Mouse (Mus musculus) liver, embryonic 15.5 days (tissue): ENCODE measurements around the gene Sel1l. TPM values are rescaled to one million over a fixed set of nuclear protein-coding genes. Genes with fewer than 3 reads are reported as not detected.
A peak's percentile ranks its signal among the peaks of the same experiment; 100 is the strongest.
"Not testable (repeated sequence)": the region's sequence is repeated elsewhere in the genome, so short reads cannot be mapped to it uniquely, and the experiment has no call there.

Experiments used
- ATAC-seq: fragments of 200-750 bp; cut with Nextera tagmentation; 2 replicates; pipeline ENCODE4 v1.8.0; 2017; ENCODE audit warnings: moderate number of reproducible peaks, mild to moderate bottlenecking, moderate library complexity; ENCODE audit not compliant: insufficient read depth
- H3K27ac ChIP-seq: fragments of 300-500 bp; sonication (generic); replicated peaks from 2 replicates; pipeline ENCODE4 v1.5.1; 2015; ENCODE audit warnings: mild to moderate bottlenecking, inconsistent platforms
- H3K27me3 ChIP-seq: fragments of 300-500 bp; sonication (generic); 2 replicates; pipeline ENCODE4 v1.6.1; 2015; ENCODE audit warnings: mild to moderate bottlenecking, inconsistent platforms
- H3K36me3 ChIP-seq: fragments of 300-500 bp; sonication (generic); replicated peaks from 2 replicates; pipeline ENCODE4 v1.6.1; 2015; ENCODE audit warnings: moderate library complexity, mild to moderate bottlenecking, inconsistent platforms
- H3K4me1 ChIP-seq: fragments of 300-500 bp; sonication (generic); replicated peaks from 2 replicates; pipeline ENCODE4 v1.6.1; 2015; ENCODE audit warnings: inconsistent platforms
- H3K4me2 ChIP-seq: fragments of 300-500 bp; sonication (generic); 2 replicates; pipeline ENCODE4 v1.6.1; 2015; ENCODE audit warnings: moderate library complexity, mild to moderate bottlenecking, inconsistent platforms
- H3K4me3 ChIP-seq: fragments of 300-500 bp; sonication (generic); replicated peaks from 2 replicates; pipeline ENCODE4 v1.5.1; 2015; ENCODE audit warnings: mild to moderate bottlenecking, inconsistent platforms
- H3K9ac ChIP-seq: fragments of 300-500 bp; sonication (generic); 2 replicates; pipeline ENCODE4 v1.6.1; 2015; ENCODE audit warnings: moderate library complexity, mild to moderate bottlenecking, inconsistent platforms
- H3K9me3 ChIP-seq: fragments of 300-500 bp; sonication (generic); replicated peaks from 2 replicates; pipeline ENCODE4 v1.6.1; 2016; ENCODE audit warnings: inconsistent platforms
- WGBS: fragments of 180-500 bp; shearing (Covaris S2); methylation state at CpG from one replicate; pipeline ENCODE4 v1.1.7; 2015; ENCODE audit warnings: mixed read lengths; ENCODE audit not compliant: insufficient replicate concordance; 5-methylcytosine and 5-hydroxymethylcytosine counted together
- polyA plus RNA-seq: library from polyadenylated mRNA; unstranded; fragments of >200 nt; fragmentation: Nextera tagmentation; extraction: Ambion mirVana; gene quantifications from 2 replicates; pipeline ENCODE4 v1.2.1, GENCODE M21; 2015

The Sel1l gene
- polyA plus RNA-seq, 1 experiment from 2014 or later: 37.6 TPM

GRCm38 (mm10) chr12:91799379-91799773 lies 49.6 kb downstream of the Sel1l start:
- no peaks in the 10 kb centered on the region for H3K27me3 ChIP-seq
- no peak overlapping the region for H3K4me3 ChIP-seq
- H3K4me2 ChIP-seq: no peak overlapping the region
- H3K36me3 ChIP-seq: no peaks in the 10 kb centered on the region
- no peak overlapping the region for H3K27ac ChIP-seq
- H3K9ac ChIP-seq: no peak overlapping the region
- ATAC-seq: no peak
- H3K4me1 ChIP-seq: peaks cover 7% of the 10 kb centered on the region; the same call in 1 of the 2 replicates
- WGBS: 10% methylated on average over 6 of the region's 6 CpGs
- no peaks in the 10 kb centered on the region for H3K9me3 ChIP-seq

GRCm38 (mm10) chr12:91798720-91799378 lies 50.1 kb downstream of the Sel1l start:
- 53% methylated on average over 6 of the region's 6 CpGs for WGBS
- Histone ChIP-seq H3K9ac (no peak overlapping the region), H3K27ac (no peak overlapping the region)

GRCm38 (mm10) chr12:91796774-91797173 lies 52.2 kb downstream of the Sel1l start:
- Histone ChIP-seq H3K27me3 (no peaks in the 10 kb centered on the region), H3K4me2 (no peak overlapping the region), H3K9ac (no peak overlapping the region), H3K4me3 (no peak overlapping the region), H3K4me1 (peaks cover 7% of the 10 kb centered on the region; the same call in 1 of the 2 replicates), H3K36me3 (no peaks in the 10 kb centered on the region), H3K9me3 (no peaks in the 10 kb centered on the region), H3K27ac (no peak overlapping the region)
- WGBS: 54% methylated on average over 4 of the region's 4 CpGs
- ATAC-seq: no peak

More at GRCm38 (mm10) chr12:91798720-91799378, 50.1 kb downstream of the Sel1l start:
- no peak overlapping the region for H3K4me3 ChIP-seq
- H3K36me3 ChIP-seq: no peaks in the 10 kb centered on the region
- ATAC-seq: no peak
- peaks cover 7% of the 10 kb centered on the region; the same call in 1 of the 2 replicates for H3K4me1 ChIP-seq
- no peaks in the 10 kb centered on the region for H3K9me3 ChIP-seq
- H3K27me3 ChIP-seq: no peaks in the 10 kb centered on the region
- H3K4me2 ChIP-seq: no peak overlapping the region; the same call in 1 of the 2 replicates

GRCm38 (mm10) chr12:91793266-91793665 lies 55.7 kb downstream of the Sel1l start:
- Histone ChIP-seq H3K9me3 (no peaks in the 10 kb centered on the region), H3K4me2 (no peak overlapping the region), H3K4me1 (no peaks in the 10 kb centered on the region), H3K27ac (no peak overlapping the region), H3K27me3 (no peaks in the 10 kb centered on the region), H3K4me3 (no peak overlapping the region), H3K9ac (no peak overlapping the region), H3K36me3 (no peaks in the 10 kb centered on the region)
- 64% methylated on average over 8 of the region's 8 CpGs for WGBS
- no peak for ATAC-seq

GRCm38 (mm10) chr12:91791822-91792221 lies 57.1 kb downstream of the Sel1l start:
- WGBS: 31% methylated on average over 4 of the region's 4 CpGs
- ATAC-seq: no peak
- Histone ChIP-seq H3K4me2 (no peak overlapping the region), H3K4me1 (no peaks in the 10 kb centered on the region), H3K9ac (no peak overlapping the region), H3K36me3 (no peaks in the 10 kb centered on the region), H3K27me3 (no peaks in the 10 kb centered on the region), H3K27ac (no peak overlapping the region), H3K9me3 (no peaks in the 10 kb centered on the region), H3K4me3 (no peak overlapping the region)

- Histone ChIP-seq H3K9ac (no peak overlapping the region), H3K9me3 (no peaks in the 10 kb centered on the region), H3K36me3 (no peaks in the 10 kb centered on the region), H3K27me3 (no peaks in the 10 kb centered on the region), H3K4me2 (no peak overlapping the region), H3K4me1 (no peaks in the 10 kb centered on the region), H3K27ac (no peak overlapping the region), H3K4me3 (no peak overlapping the region)
- peak; percentile 49; the same call in 1 of the 2 replicates for ATAC-seq
- 46% methylated on average over 6 of the region's 6 CpGs for WGBS
Measured at GRCm38 (mm10) chr12:91789801-91790200, 59.2 kb downstream of the Sel1l start.

- H3K27ac ChIP-seq, H3K36me3 ChIP-seq, H3K9me3 ChIP-seq, ATAC-seq, H3K27me3 ChIP-seq, H3K9ac ChIP-seq, H3K4me3 ChIP-seq, H3K4me2 ChIP-seq, H3K4me1 ChIP-seq: not testable (repeated sequence)
- WGBS: 45% methylated on average over 3 of the region's 3 CpGs
Measured at GRCm38 (mm10) chr12:91788446-91788845, 60.5 kb downstream of the Sel1l start.

GRCm38 (mm10) chr12:91787959-91788437 lies 61.0 kb downstream of the Sel1l start, which contains the start of gene Ston2:
Gene Ston2 (minus strand): TSS chr12:91788387.
- no peaks in the 10 kb centered on the region for H3K4me1 ChIP-seq
- H3K27me3 ChIP-seq: no peaks in the 10 kb centered on the region
- H3K9ac ChIP-seq: no peak within 1 kb of the TSS
- H3K9me3 ChIP-seq: no peaks in the 10 kb centered on the region
- WGBS: 67% methylated on average over 9 of the region's 9 CpGs
- no peak within 1 kb of the TSS for H3K4me3 ChIP-seq
- no peak within 1 kb of the TSS for H3K4me2 ChIP-seq
- H3K27ac ChIP-seq: no peak within 1 kb of the TSS
- no peak for ATAC-seq
- no peaks in the 10 kb centered on the region for H3K36me3 ChIP-seq

GRCm38 (mm10) chr12:91786355-91786754 lies 62.6 kb downstream of the Sel1l start:
- Histone ChIP-seq H3K4me1 (no peaks in the 10 kb centered on the region), H3K9ac (no peak overlapping the region), H3K9me3 (no peaks in the 10 kb centered on the region), H3K4me2 (no peak overlapping the region), H3K27ac (no peak overlapping the region), H3K27me3 (no peaks in the 10 kb centered on the region), H3K4me3 (no peak overlapping the region), H3K36me3 (no peaks in the 10 kb centered on the region)
- 51% methylated on average over 10 of the region's 10 CpGs for WGBS
- ATAC-seq: no peak

- no peaks in the 10 kb centered on the region for H3K36me3 ChIP-seq
- H3K9me3 ChIP-seq: no peaks in the 10 kb centered on the region
- ATAC-seq: no peak
Measured at GRCm38 (mm10) chr12:91781432-91781831, 67.5 kb downstream of the Sel1l start.

GRCm38 (mm10) chr12:91780531-91780930 lies 68.4 kb downstream of the Sel1l start:
- no peak for ATAC-seq
- Histone ChIP-seq H3K4me1 (peaks cover 32% of the 10 kb centered on the region), H3K4me2 (no peak overlapping the region), H3K4me3 (no peak overlapping the region), H3K9ac (no peak overlapping the region), H3K27me3 (peaks cover 21% of the 10 kb centered on the region), H3K36me3 (no peaks in the 10 kb centered on the region), H3K27ac (no peak overlapping the region), H3K9me3 (no peaks in the 10 kb centered on the region)
- 70% methylated on average over 3 of the region's 3 CpGs for WGBS

More at GRCm38 (mm10) chr12:91781432-91781831, 67.5 kb downstream of the Sel1l start:
- Histone ChIP-seq H3K27me3 (peaks cover 21% of the 10 kb centered on the region), H3K27ac (no peak overlapping the region), H3K9ac (no peak overlapping the region), H3K4me3 (no peak overlapping the region), H3K4me2 (no peak overlapping the region), H3K4me1 (peaks cover 27% of the 10 kb centered on the region)
- 80% methylated on average over 5 of the region's 5 CpGs for WGBS
